ENCODE assay signal across 7 mouse cellular contexts in the genomic region with DNA sequence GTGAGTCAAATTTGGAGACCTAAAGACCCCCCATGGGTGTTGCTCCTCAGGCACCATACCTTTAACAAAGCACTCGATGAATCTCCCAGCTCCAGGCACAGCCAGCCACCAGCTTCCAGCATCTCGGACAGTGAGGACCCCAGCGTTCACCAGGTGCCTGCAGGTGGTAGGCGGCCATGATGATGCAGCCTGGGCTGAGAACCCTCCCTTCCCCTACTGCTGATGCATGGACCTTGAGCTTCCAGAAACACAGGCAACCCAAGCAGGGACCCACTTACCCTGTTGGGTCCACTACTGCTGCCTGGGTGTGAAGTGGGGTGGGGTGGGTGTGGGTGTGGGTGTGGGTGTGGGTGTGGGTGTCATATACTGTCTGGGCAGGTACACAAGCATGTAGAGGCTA. TPM values are rescaled to one million over a fixed set of nuclear protein-coding genes. Genes with fewer than 3 reads are reported as not detected.
"Had no signal": no experiment of that assay in that cellular context is flagged by ENCODE, and none has a peak within 500 bp of the region (broad histone marks: within the 10 kb centered on the region; RNA-seq: fewer than 3 reads in every experiment).

No protein-coding gene starts in this region.

RNA-seq across cellular contexts. Expression of a gene that starts 1.5 kb away (rescaled TPM):
- polyA plus RNA-seq: neural tube, embryonic 13.5 days; neural tube, embryonic 14.5 days had no signal

RNA-seq across cellular contexts. Expression of a gene that starts 59.2 kb away (rescaled TPM):
- polyA plus RNA-seq: neural tube, embryonic 13.5 days; neural tube, embryonic 14.5 days; neural tube, embryonic 15.5 days; stomach, embryonic 14.5 days; stomach, postnatal 0 days; thymus, postnatal 0 days; urinary bladder, adult 2 months had no signal
